Mouse (Mus musculus): ENCODE results near the gene Dgke. TPM values are rescaled to one million over a fixed set of nuclear protein-coding genes. Genes with fewer than 3 reads are reported as not detected.
"Not testable (repeated sequence)": the region's sequence is repeated elsewhere in the genome, so short reads cannot be mapped to it uniquely, and the experiment has no call there.

The Dgke gene
- polyA plus RNA-seq, 1 experiment from 2014 or later = 17.7 TPM

- peak within 1 kb of the TSS; percentile 37; the same call in 1 of the 2 replicates for H3K9ac ChIP-seq (replicated peaks; ENCODE audit: low read depth, low read length)
- no peaks in the 10 kb centered on the region for H3K36me3 ChIP-seq (ENCODE audit: control insufficient read depth, insufficient read depth, low read length)
- H3K27ac ChIP-seq (ENCODE audit: low read depth, low read length) = no peak within 1 kb of the TSS
- H3K27me3 ChIP-seq (ENCODE audit: control insufficient read depth, insufficient read depth, low read length) = peaks cover 11% of the 10 kb centered on the region; the same call in 1 of the 2 replicates
- H3K9me3 ChIP-seq (ENCODE audit: control insufficient read depth, low read length) = no peaks in the 10 kb centered on the region
- WGBS = 3% methylated on average over 48 of the region's 48 CpGs
- H3K4me1 ChIP-seq (ENCODE audit: control insufficient read depth, insufficient read depth, low read length) = no peaks in the 10 kb centered on the region
- peak; percentile 58 for ATAC-seq (ENCODE audit: low read depth)
- peak within 1 kb of the TSS; percentile 47 for H3K4me2 ChIP-seq (ENCODE audit: low read depth, low read length)
- peak within 1 kb of the TSS; percentile 33 for H3K4me3 ChIP-seq (ENCODE audit: low read depth, low read length)
Observed at GRCm38 (mm10) chr11:88998974-88999722, 67.5 kb downstream of the Dgke start, which contains the start of gene Trim25. Trim25 (plus strand) TSS chr11:88999376.

GRCm38 (mm10) chr11:88998406-88998805, 68.2 kb downstream of the Dgke start:
- 20% methylated on average over 3 of the region's 3 CpGs for WGBS
- H3K9ac ChIP-seq (replicated peaks; ENCODE audit: low read depth, low read length) = no peak overlapping the region
- no peak for ATAC-seq (ENCODE audit: low read depth)
- no peaks in the 10 kb centered on the region for H3K4me1 ChIP-seq (ENCODE audit: control insufficient read depth, insufficient read depth, low read length)
- no peak overlapping the region for H3K4me3 ChIP-seq (ENCODE audit: low read depth, low read length)
- no peaks in the 10 kb centered on the region for H3K36me3 ChIP-seq (ENCODE audit: control insufficient read depth, insufficient read depth, low read length)
- H3K27ac ChIP-seq (ENCODE audit: low read depth, low read length) = no peak overlapping the region
- H3K4me2 ChIP-seq (ENCODE audit: low read depth, low read length) = no peak overlapping the region
- no peaks in the 10 kb centered on the region for H3K9me3 ChIP-seq (ENCODE audit: control insufficient read depth, low read length)
- peaks cover 11% of the 10 kb centered on the region; the same call in 1 of the 2 replicates for H3K27me3 ChIP-seq (ENCODE audit: control insufficient read depth, insufficient read depth, low read length)

GRCm38 (mm10) chr11:88997343-88997742, 69.3 kb downstream of the Dgke start:
- WGBS = 91% methylated on average over 5 of the region's 5 CpGs
- H3K9me3 ChIP-seq (ENCODE audit: control insufficient read depth, low read length); H3K4me2 ChIP-seq (ENCODE audit: low read depth, low read length); H3K4me3 ChIP-seq (ENCODE audit: low read depth, low read length); H3K27ac ChIP-seq (ENCODE audit: low read depth, low read length); ATAC-seq (ENCODE audit: low read depth); H3K4me1 ChIP-seq (ENCODE audit: control insufficient read depth, insufficient read depth, low read length); H3K36me3 ChIP-seq (ENCODE audit: control insufficient read depth, insufficient read depth, low read length); H3K9ac ChIP-seq (replicated peaks; ENCODE audit: low read depth, low read length): not testable (repeated sequence)
- peaks cover 11% of the 10 kb centered on the region; the same call in 1 of the 2 replicates for H3K27me3 ChIP-seq (ENCODE audit: control insufficient read depth, insufficient read depth, low read length)

GRCm38 (mm10) chr11:88996427-88996826, 70.2 kb downstream of the Dgke start:
- Histone ChIP-seq H3K27me3 (ENCODE audit: control insufficient read depth, insufficient read depth, low read length) (peaks cover 11% of the 10 kb centered on the region; the same call in 1 of the 2 replicates), H3K9ac (replicated peaks; ENCODE audit: low read depth, low read length) (no peak overlapping the region), H3K36me3 (ENCODE audit: control insufficient read depth, insufficient read depth, low read length) (no peaks in the 10 kb centered on the region), H3K27ac (ENCODE audit: low read depth, low read length) (no peak overlapping the region; the same call in 1 of the 2 replicates), H3K4me2 (ENCODE audit: low read depth, low read length) (no peak overlapping the region), H3K4me1 (ENCODE audit: control insufficient read depth, insufficient read depth, low read length) (no peaks in the 10 kb centered on the region), H3K4me3 (ENCODE audit: low read depth, low read length) (no peak overlapping the region), H3K9me3 (ENCODE audit: control insufficient read depth, low read length) (no peaks in the 10 kb centered on the region)
- ATAC-seq (ENCODE audit: low read depth) = no peak
- 79% methylated on average over 7 of the region's 7 CpGs for WGBS

- Histone ChIP-seq H3K36me3 (ENCODE audit: control insufficient read depth, insufficient read depth, low read length) (no peaks in the 10 kb centered on the region), H3K9me3 (ENCODE audit: control insufficient read depth, low read length) (no peaks in the 10 kb centered on the region), H3K4me2 (ENCODE audit: low read depth, low read length) (no peak overlapping the region), H3K9ac (replicated peaks; ENCODE audit: low read depth, low read length) (no peak overlapping the region), H3K27me3 (ENCODE audit: control insufficient read depth, insufficient read depth, low read length) (peaks cover 11% of the 10 kb centered on the region; the same call in 1 of the 2 replicates), H3K4me3 (ENCODE audit: low read depth, low read length) (no peak overlapping the region), H3K4me1 (ENCODE audit: control insufficient read depth, insufficient read depth, low read length) (no peaks in the 10 kb centered on the region), H3K27ac (ENCODE audit: low read depth, low read length) (no peak overlapping the region)
- ATAC-seq (ENCODE audit: low read depth) = no peak
- WGBS = 90% methylated on average over 2 of the region's 2 CpGs
Observed at GRCm38 (mm10) chr11:88995616-88996015, 71.0 kb downstream of the Dgke start.

GRCm38 (mm10) chr11:88994492-88994891, 72.2 kb downstream of the Dgke start:
- H3K4me1 ChIP-seq (ENCODE audit: control insufficient read depth, insufficient read depth, low read length) = no peaks in the 10 kb centered on the region
- H3K9me3 ChIP-seq (ENCODE audit: control insufficient read depth, low read length) = no peaks in the 10 kb centered on the region
- H3K4me2 ChIP-seq (ENCODE audit: low read depth, low read length) = no peak overlapping the region
- no peaks in the 10 kb centered on the region for H3K36me3 ChIP-seq (ENCODE audit: control insufficient read depth, insufficient read depth, low read length)
- no peak overlapping the region for H3K27ac ChIP-seq (ENCODE audit: low read depth, low read length)
- 93% methylated on average over 7 of the region's 7 CpGs for WGBS
- peaks cover 5% of the 10 kb centered on the region; the same call in 1 of the 2 replicates for H3K27me3 ChIP-seq (ENCODE audit: control insufficient read depth, insufficient read depth, low read length)
- ATAC-seq (ENCODE audit: low read depth) = no peak
- H3K4me3 ChIP-seq (ENCODE audit: low read depth, low read length) = no peak overlapping the region
- H3K9ac ChIP-seq (replicated peaks; ENCODE audit: low read depth, low read length) = no peak overlapping the region

GRCm38 (mm10) chr11:88993625-88994024, 73.0 kb downstream of the Dgke start:
- H3K36me3 ChIP-seq (ENCODE audit: control insufficient read depth, insufficient read depth, low read length) = no peaks in the 10 kb centered on the region
- no peak overlapping the region for H3K4me2 ChIP-seq (ENCODE audit: low read depth, low read length)
- no peaks in the 10 kb centered on the region for H3K4me1 ChIP-seq (ENCODE audit: control insufficient read depth, insufficient read depth, low read length)
- no peaks in the 10 kb centered on the region for H3K9me3 ChIP-seq (ENCODE audit: control insufficient read depth, low read length)
- H3K27ac ChIP-seq (ENCODE audit: low read depth, low read length) = no peak overlapping the region
- H3K4me3 ChIP-seq (ENCODE audit: low read depth, low read length) = no peak overlapping the region
- H3K27me3 ChIP-seq (ENCODE audit: control insufficient read depth, insufficient read depth, low read length) = no peaks in the 10 kb centered on the region
- ATAC-seq (ENCODE audit: low read depth) = no peak
- 21% methylated on average over 5 of the region's 5 CpGs for WGBS
- no peak overlapping the region for H3K9ac ChIP-seq (replicated peaks; ENCODE audit: low read depth, low read length)

GRCm38 (mm10) chr11:88993186-88993585, 73.5 kb downstream of the Dgke start:
- Histone ChIP-seq H3K27ac (ENCODE audit: low read depth, low read length) (no peak overlapping the region), H3K4me1 (ENCODE audit: control insufficient read depth, insufficient read depth, low read length) (no peaks in the 10 kb centered on the region), H3K4me2 (ENCODE audit: low read depth, low read length) (no peak overlapping the region), H3K4me3 (ENCODE audit: low read depth, low read length) (no peak overlapping the region), H3K36me3 (ENCODE audit: control insufficient read depth, insufficient read depth, low read length) (no peaks in the 10 kb centered on the region), H3K27me3 (ENCODE audit: control insufficient read depth, insufficient read depth, low read length) (no peaks in the 10 kb centered on the region), H3K9me3 (ENCODE audit: control insufficient read depth, low read length) (no peaks in the 10 kb centered on the region), H3K9ac (replicated peaks; ENCODE audit: low read depth, low read length) (no peak overlapping the region)
- WGBS = 56% methylated on average over 7 of the region's 7 CpGs
- ATAC-seq (ENCODE audit: low read depth) = no peak

- no peak for ATAC-seq (ENCODE audit: low read depth)
- no peak overlapping the region for H3K27ac ChIP-seq (ENCODE audit: low read depth, low read length)
- H3K9me3 ChIP-seq (ENCODE audit: control insufficient read depth, low read length) = no peaks in the 10 kb centered on the region
- no peak overlapping the region for H3K4me3 ChIP-seq (ENCODE audit: low read depth, low read length)
- H3K36me3 ChIP-seq (ENCODE audit: control insufficient read depth, insufficient read depth, low read length) = peaks cover 11% of the 10 kb centered on the region; the same call in 1 of the 2 replicates
- no peaks in the 10 kb centered on the region for H3K27me3 ChIP-seq (ENCODE audit: control insufficient read depth, insufficient read depth, low read length)
- WGBS = 71% methylated on average over 5 of the region's 5 CpGs
- H3K4me2 ChIP-seq (ENCODE audit: low read depth, low read length) = no peak overlapping the region
- H3K9ac ChIP-seq (replicated peaks; ENCODE audit: low read depth, low read length) = no peak overlapping the region
- no peaks in the 10 kb centered on the region for H3K4me1 ChIP-seq (ENCODE audit: control insufficient read depth, insufficient read depth, low read length)
Observed at GRCm38 (mm10) chr11:88989530-88989929, 77.1 kb downstream of the Dgke start.
